Mouse (Mus musculus): Measurements from ENCODE around the gene Cd209c. TPM values are rescaled to one million over a fixed set of nuclear protein-coding genes. Genes with fewer than 3 reads are reported as not detected.

Cd209c gene
- not detected for total RNA-seq (2021)
- long read RNA-seq, experiment 1: 0 reads
- long read RNA-seq, experiment 2: 0 reads

- no peak for DNase-seq (ENCODE audit: low spot score in 2 of 2)
Measured at GRCm38 (mm10) chr8:3954646-3955045, at the start of gene Cd209c. Gene Cd209c, minus strand, starts transcription at chr8:3954746.

GRCm38 (mm10) chr8:3994219-3994618 is 39.7 kb upstream of the Cd209c start:
- no peak for DNase-seq (ENCODE audit: low spot score in 2 of 2)

GRCm38 (mm10) chr8:3956037-3956436 is 1.5 kb upstream of the Cd209c start:
- no peak for DNase-seq (ENCODE audit: low spot score in 2 of 2)

GRCm38 (mm10) chr8:3940023-3940422 is 14.5 kb downstream of the Cd209c start:
- DNase-seq (ENCODE audit: low spot score in 2 of 2): no peak

GRCm38 (mm10) chr8:3926744-3927143 is 27.8 kb downstream of the Cd209c start, which contains the start of gene Cd209b:
Gene Cd209b, minus strand, starts transcription at chr8:3926844.
- DNase-seq (ENCODE audit: low spot score in 2 of 2): no peak

Other genes starting within 250 kb of the Cd209c start
- 1 to 10 TPM in 1 of 2 experiments, not detected in 1; 4.1 TPM for gene Clec4g, start 234.1 kb downstream of the Cd209c start, total RNA-seq (2021)
- not detected for gene Cd209a, start 205.8 kb downstream of the Cd209c start, total RNA-seq (2021)
- not detected for gene Cd209e, start 100.4 kb downstream of the Cd209c start, total RNA-seq (2021)
- not detected for gene Cd209d, start 76.2 kb downstream of the Cd209c start, total RNA-seq (2021)
- under 1 TPM; 0.42 to 0.59 TPM for gene Cd209b, start 27.9 kb downstream of the Cd209c start, total RNA-seq (2021)
- 1 to 10 TPM; 1.0 to 2.1 TPM for gene Cd209f, start 151.1 kb upstream of the Cd209c start, total RNA-seq (2021)
- under 1 TPM in 1 of 2 experiments, not detected in 1; 0.54 TPM for gene Cd209g, start 179.4 kb upstream of the Cd209c start, total RNA-seq (2021)
- gene Evi5l, start 211.8 kb upstream of the Cd209c start, total RNA-seq (2021): 10 to 100 TPM; 46.2 to 47.0 TPM

Data from adrenal gland, postnatal 4 days (tissue).